Mouse (Mus musculus): ENCODE measurements at regions not wholly inside any gene's neighbourhood (a gene's known extent, or its start where the extent isn't known, plus 50 kb on each side); places are given as distances from the start of the nearest gene placed in this dataset.

GRCm38 (mm10) chr4:54282934-54283333 is 457.1 kb downstream of the Tmem38b start:
- no peak overlapping the region for H3K27ac ChIP-seq (replicated peaks in 1 of 2; ENCODE audit: control insufficient read depth in 1 of 2, insufficient read depth in 1 of 2, low read depth in 2 of 2, low read length in 2 of 2)
- H3K36me3 ChIP-seq (ENCODE audit: control insufficient read depth, insufficient read depth, low read length) = no peaks in the 10 kb centered on the region
- H3K4me1 ChIP-seq (ENCODE audit: control insufficient read depth in 2 of 2, insufficient read depth in 2 of 2, low read length in 2 of 2) = no peaks in the 10 kb centered on the region
- no peak for ATAC-seq (ENCODE audit: insufficient number of reproducible peaks, insufficient read depth, low FRiP score, low read depth)
- no peaks in the 10 kb centered on the region for H3K27me3 ChIP-seq (ENCODE audit: control insufficient read depth, insufficient read depth, low read length)
- no peak overlapping the region for H3K4me2 ChIP-seq (ENCODE audit: low read length)
- no peak overlapping the region for H3K4me3 ChIP-seq (ENCODE audit: control insufficient read depth in 1 of 2, insufficient read depth in 1 of 2, low read depth in 1 of 2, low read length in 2 of 2)
- H3K9me3 ChIP-seq (ENCODE audit: control insufficient read depth, low read length) = no peaks in the 10 kb centered on the region
- H3K9ac ChIP-seq (ENCODE audit: low read length) = no peak overlapping the region
- WGBS = 91% methylated on average over 13 of the region's 13 CpGs

GRCm38 (mm10) chr4:54313804-54314203 is 488.0 kb downstream of the Tmem38b start:
- Histone ChIP-seq H3K9me3 (ENCODE audit: control insufficient read depth, low read length) (no peaks in the 10 kb centered on the region), H3K27ac (replicated peaks in 1 of 2; ENCODE audit: control insufficient read depth in 1 of 2, insufficient read depth in 1 of 2, low read depth in 2 of 2, low read length in 2 of 2) (no peak overlapping the region), H3K4me3 (ENCODE audit: control insufficient read depth in 1 of 2, insufficient read depth in 1 of 2, low read depth in 1 of 2, low read length in 2 of 2) (no peak overlapping the region), H3K36me3 (ENCODE audit: control insufficient read depth, insufficient read depth, low read length) (no peaks in the 10 kb centered on the region), H3K9ac (ENCODE audit: low read length) (no peak overlapping the region), H3K4me1 (ENCODE audit: control insufficient read depth in 2 of 2, insufficient read depth in 2 of 2, low read length in 2 of 2) (no peaks in the 10 kb centered on the region), H3K4me2 (ENCODE audit: low read length) (no peak overlapping the region), H3K27me3 (ENCODE audit: control insufficient read depth, insufficient read depth, low read length) (no peaks in the 10 kb centered on the region)
- 74% methylated on average over 1 of the region's 1 CpGs for WGBS
- no peak for ATAC-seq (ENCODE audit: insufficient number of reproducible peaks, insufficient read depth, low FRiP score, low read depth)

- WGBS = 18% methylated on average over 5 of the region's 5 CpGs
Measured at GRCm38 (mm10) chr4:54324851-54325250, 499.0 kb downstream of the Tmem38b start.

DNA sequence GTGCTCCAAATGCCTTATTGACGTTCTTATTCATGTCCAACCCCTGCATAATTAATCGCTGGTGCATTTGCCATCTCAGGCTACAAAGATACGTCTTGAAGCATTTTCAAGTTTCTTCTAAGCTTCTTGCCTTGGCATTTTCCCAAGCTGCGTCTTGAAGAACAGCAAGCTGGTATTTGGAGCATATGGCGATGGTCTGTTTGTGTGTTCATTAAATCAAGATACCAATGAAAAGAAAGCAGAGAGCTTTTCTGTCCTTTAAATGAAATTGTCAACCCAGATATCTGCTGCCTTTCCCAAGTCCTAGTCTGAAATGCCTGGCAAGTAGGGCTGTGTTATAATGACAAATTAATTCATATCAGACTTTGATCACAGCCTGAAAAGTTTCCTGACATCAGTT is 502.4 kb downstream of the Tmem38b start:
- Histone ChIP-seq H3K27me3 (ENCODE audit: control insufficient read depth, insufficient read depth, low read length) (no peaks in the 10 kb centered on the region), H3K36me3 (ENCODE audit: control insufficient read depth, insufficient read depth, low read length) (no peaks in the 10 kb centered on the region), H3K9ac (ENCODE audit: low read length) (no peak overlapping the region), H3K4me1 (ENCODE audit: control insufficient read depth in 2 of 2, insufficient read depth in 2 of 2, low read length in 2 of 2) (peaks cover 6 to 14% of the 10 kb centered on the region in 2 experiments; a peak in 3 of 4 replicates), H3K4me3 (ENCODE audit: control insufficient read depth in 1 of 2, insufficient read depth in 1 of 2, low read depth in 1 of 2, low read length in 2 of 2) (no peak overlapping the region), H3K4me2 (ENCODE audit: low read length) (no peak overlapping the region), H3K27ac (replicated peaks in 1 of 2; ENCODE audit: control insufficient read depth in 1 of 2, insufficient read depth in 1 of 2, low read depth in 2 of 2, low read length in 2 of 2) (no peak overlapping the region), H3K9me3 (ENCODE audit: control insufficient read depth, low read length) (no peaks in the 10 kb centered on the region)
- ATAC-seq (ENCODE audit: insufficient number of reproducible peaks, insufficient read depth, low FRiP score, low read depth) = no peak
- WGBS = 80% methylated on average over 5 of the region's 5 CpGs

More at GRCm38 (mm10) chr4:54324851-54325250, 499.0 kb downstream of the Tmem38b start:
- H3K4me1 ChIP-seq (ENCODE audit: control insufficient read depth in 2 of 2, insufficient read depth in 2 of 2, low read length in 2 of 2) = peaks cover 0 to 6% of the 10 kb centered on the region in 2 experiments; a peak in 2 of 4 replicates
- H3K9me3 ChIP-seq (ENCODE audit: control insufficient read depth, low read length) = no peaks in the 10 kb centered on the region
- no peak for ATAC-seq (ENCODE audit: insufficient number of reproducible peaks, insufficient read depth, low FRiP score, low read depth)
- no peak overlapping the region for H3K4me3 ChIP-seq (ENCODE audit: control insufficient read depth in 1 of 2, insufficient read depth in 1 of 2, low read depth in 1 of 2, low read length in 2 of 2)
- H3K27me3 ChIP-seq (ENCODE audit: control insufficient read depth, insufficient read depth, low read length) = no peaks in the 10 kb centered on the region
- H3K36me3 ChIP-seq (ENCODE audit: control insufficient read depth, insufficient read depth, low read length) = no peaks in the 10 kb centered on the region
- no peak overlapping the region for H3K4me2 ChIP-seq (ENCODE audit: low read length)
- no peak overlapping the region for H3K9ac ChIP-seq (ENCODE audit: low read length)
- no peak overlapping the region for H3K27ac ChIP-seq (replicated peaks in 1 of 2; ENCODE audit: control insufficient read depth in 1 of 2, insufficient read depth in 1 of 2, low read depth in 2 of 2, low read length in 2 of 2)

GRCm38 (mm10) chr4:54328711-54329427 is 503.0 kb downstream of the Tmem38b start:
- WGBS = 81% methylated on average over 17 of the region's 17 CpGs
- H3K4me3 ChIP-seq (ENCODE audit: control insufficient read depth in 1 of 2, insufficient read depth in 1 of 2, low read depth in 1 of 2, low read length in 2 of 2) = no peak overlapping the region
- H3K9ac ChIP-seq (ENCODE audit: low read length) = no peak overlapping the region
- no peak overlapping the region for H3K4me2 ChIP-seq (ENCODE audit: low read length)
- H3K9me3 ChIP-seq (ENCODE audit: control insufficient read depth, low read length) = no peaks in the 10 kb centered on the region
- H3K27me3 ChIP-seq (ENCODE audit: control insufficient read depth, insufficient read depth, low read length) = no peaks in the 10 kb centered on the region
- ATAC-seq (ENCODE audit: insufficient number of reproducible peaks, insufficient read depth, low FRiP score, low read depth) = no peak
- no peak overlapping the region for H3K27ac ChIP-seq (replicated peaks in 1 of 2; ENCODE audit: control insufficient read depth in 1 of 2, insufficient read depth in 1 of 2, low read depth in 2 of 2, low read length in 2 of 2)
- no peaks in the 10 kb centered on the region for H3K36me3 ChIP-seq (ENCODE audit: control insufficient read depth, insufficient read depth, low read length)
- H3K4me1 ChIP-seq (ENCODE audit: control insufficient read depth in 2 of 2, insufficient read depth in 2 of 2, low read length in 2 of 2) = peaks cover 6 to 14% of the 10 kb centered on the region in 2 experiments; a peak in 3 of 4 replicates

- Histone ChIP-seq H3K4me1 (ENCODE audit: control insufficient read depth in 2 of 2, insufficient read depth in 2 of 2, low read length in 2 of 2) (peaks cover 6 to 7% of the 10 kb centered on the region in 2 experiments; a peak in 3 of 4 replicates), H3K9me3 (ENCODE audit: control insufficient read depth, low read length) (no peaks in the 10 kb centered on the region), H3K4me2 (ENCODE audit: low read length) (no peak overlapping the region), H3K27ac (replicated peaks in 1 of 2; ENCODE audit: control insufficient read depth in 1 of 2, insufficient read depth in 1 of 2, low read depth in 2 of 2, low read length in 2 of 2) (no peak overlapping the region), H3K9ac (ENCODE audit: low read length) (no peak overlapping the region), H3K27me3 (ENCODE audit: control insufficient read depth, insufficient read depth, low read length) (no peaks in the 10 kb centered on the region), H3K36me3 (ENCODE audit: control insufficient read depth, insufficient read depth, low read length) (no peaks in the 10 kb centered on the region), H3K4me3 (ENCODE audit: control insufficient read depth in 1 of 2, insufficient read depth in 1 of 2, low read depth in 1 of 2, low read length in 2 of 2) (no peak overlapping the region)
- WGBS = 82% methylated on average over 3 of the region's 3 CpGs
- no peak for ATAC-seq (ENCODE audit: insufficient number of reproducible peaks, insufficient read depth, low FRiP score, low read depth)
Measured at GRCm38 (mm10) chr4:54330686-54331085, 504.8 kb downstream of the Tmem38b start.

DNA sequence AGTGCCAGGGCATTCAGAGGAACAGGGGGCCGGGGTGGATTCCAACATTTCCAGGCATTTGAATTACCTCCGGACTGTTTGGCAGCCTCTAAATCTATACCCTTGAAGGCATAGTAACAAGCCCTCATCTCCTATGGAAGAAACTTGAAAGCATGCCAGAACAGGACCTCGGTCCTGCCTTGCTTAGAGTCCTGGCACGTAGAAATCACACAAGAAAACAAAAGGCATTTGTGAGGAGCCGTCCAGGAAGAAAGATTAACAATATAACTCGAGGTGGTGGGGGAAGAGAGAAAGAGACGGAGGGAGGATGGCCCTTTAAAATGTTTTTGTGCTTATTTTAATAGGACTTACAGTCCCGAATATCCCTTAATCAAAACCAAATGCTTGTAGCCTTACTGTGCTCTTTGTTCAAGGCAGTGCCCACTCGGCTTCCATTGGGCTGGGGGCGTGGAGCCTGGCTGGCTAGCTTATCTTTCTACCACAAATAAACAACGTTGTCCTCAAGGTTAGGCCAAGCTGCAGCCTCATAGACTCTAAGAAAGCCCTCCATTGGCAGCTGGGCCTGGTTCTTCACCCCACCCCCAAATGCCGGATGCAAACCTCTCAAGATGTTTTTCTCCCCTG is 505.9 kb downstream of the Tmem38b start:
- WGBS = 38% methylated on average over 12 of the region's 12 CpGs
- peak overlapping the region; percentile 31 for H3K4me2 ChIP-seq (ENCODE audit: low read length)
- peaks cover 6 to 7% of the 10 kb centered on the region in 2 experiments; a peak in 3 of 4 replicates for H3K4me1 ChIP-seq (ENCODE audit: control insufficient read depth in 2 of 2, insufficient read depth in 2 of 2, low read length in 2 of 2)
- H3K36me3 ChIP-seq (ENCODE audit: control insufficient read depth, insufficient read depth, low read length) = no peaks in the 10 kb centered on the region
- no peak overlapping the region for H3K9ac ChIP-seq (ENCODE audit: low read length)
- no peak overlapping the region for H3K4me3 ChIP-seq (ENCODE audit: control insufficient read depth in 1 of 2, insufficient read depth in 1 of 2, low read depth in 1 of 2, low read length in 2 of 2)
- no peaks in the 10 kb centered on the region for H3K27me3 ChIP-seq (ENCODE audit: control insufficient read depth, insufficient read depth, low read length)
- H3K27ac ChIP-seq (replicated peaks in 1 of 2; ENCODE audit: control insufficient read depth in 1 of 2, insufficient read depth in 1 of 2, low read depth in 2 of 2, low read length in 2 of 2) = peak overlapping the region in 1 of 2 experiments; percentile 10; a peak in 1 of 4 replicates
- ATAC-seq (ENCODE audit: insufficient number of reproducible peaks, insufficient read depth, low FRiP score, low read depth) = no peak
- no peaks in the 10 kb centered on the region for H3K9me3 ChIP-seq (ENCODE audit: control insufficient read depth, low read length)
